Mouse (Mus musculus): ENCODE results near the gene Foxo1.

Foxo1 gene

DNA sequence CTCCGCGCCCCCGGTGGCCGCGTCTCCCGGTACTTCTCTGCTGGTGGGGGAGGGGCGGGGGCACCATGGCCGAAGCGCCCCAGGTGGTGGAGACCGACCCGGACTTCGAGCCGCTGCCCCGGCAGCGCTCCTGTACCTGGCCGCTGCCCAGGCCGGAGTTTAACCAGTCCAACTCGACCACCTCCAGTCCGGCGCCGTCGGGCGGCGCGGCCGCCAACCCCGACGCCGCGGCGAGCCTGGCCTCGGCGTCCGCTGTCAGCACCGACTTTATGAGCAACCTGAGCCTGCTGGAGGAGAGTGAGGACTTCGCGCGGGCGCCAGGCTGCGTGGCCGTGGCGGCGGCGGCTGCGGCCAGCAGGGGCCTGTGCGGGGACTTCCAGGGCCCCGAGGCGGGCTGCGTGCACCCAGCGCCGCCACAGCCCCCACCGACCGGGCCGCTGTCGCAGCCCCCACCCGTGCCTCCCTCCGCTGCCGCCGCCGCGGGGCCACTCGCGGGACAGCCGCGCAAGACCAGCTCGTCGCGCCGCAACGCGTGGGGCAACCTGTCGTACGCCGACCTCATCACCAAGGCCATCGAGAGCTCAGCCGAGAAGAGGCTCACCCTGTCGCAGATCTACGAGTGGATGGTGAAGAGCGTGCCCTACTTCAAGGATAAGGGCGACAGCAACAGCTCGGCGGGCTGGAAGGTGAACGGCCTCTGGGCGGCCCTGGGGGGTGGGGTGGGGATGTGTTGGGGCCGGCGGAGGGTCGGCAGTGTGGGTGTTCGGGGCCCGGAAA, 789 bp downstream of the Foxo1 start:
- DNase-seq (ENCODE audit: extremely low spot score): peak; percentile 50

DNA sequence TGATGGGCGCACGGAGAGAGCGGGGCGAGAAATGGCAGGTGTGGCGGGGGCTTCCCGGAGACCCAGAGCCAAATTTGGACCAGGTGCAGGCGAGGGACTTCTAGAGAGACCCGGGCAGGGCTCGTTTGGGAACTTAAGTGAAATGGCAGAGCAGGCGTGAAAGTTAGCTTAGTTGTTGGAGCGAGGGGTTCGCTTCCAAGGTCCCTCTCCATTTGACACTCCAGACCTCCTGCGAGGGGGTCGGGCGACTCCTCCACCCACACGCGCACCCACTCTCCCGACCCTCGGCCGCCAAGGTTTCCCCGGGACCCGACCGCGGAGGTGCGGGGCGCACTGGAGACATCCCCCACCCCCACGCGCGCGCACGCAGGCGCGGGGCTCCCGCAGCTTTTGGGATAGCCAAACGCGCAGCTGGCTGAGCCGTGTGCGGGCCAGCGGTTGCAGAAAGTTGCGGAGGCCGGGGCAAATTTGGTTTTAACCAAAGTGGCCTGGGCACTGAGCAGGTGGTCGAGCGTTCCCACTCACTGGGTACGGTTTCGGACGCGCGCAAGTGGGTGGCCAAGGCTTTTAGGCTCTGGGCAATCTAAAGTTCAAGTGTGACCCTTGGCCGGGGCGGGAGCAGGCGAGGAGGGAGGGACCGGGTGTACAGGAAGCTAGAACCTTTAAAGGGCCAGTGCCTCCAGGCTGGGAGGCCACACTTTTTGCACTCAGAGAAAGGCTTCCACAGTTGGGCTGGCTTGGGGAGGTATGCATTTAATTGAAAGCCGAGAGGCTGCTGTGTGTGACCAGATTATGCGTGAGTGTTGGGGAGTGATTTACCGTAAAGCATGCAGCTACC, 1.6 kb downstream of the Foxo1 start:
- peak; percentile 72 for DNase-seq (ENCODE audit: extremely low spot score)

DNA sequence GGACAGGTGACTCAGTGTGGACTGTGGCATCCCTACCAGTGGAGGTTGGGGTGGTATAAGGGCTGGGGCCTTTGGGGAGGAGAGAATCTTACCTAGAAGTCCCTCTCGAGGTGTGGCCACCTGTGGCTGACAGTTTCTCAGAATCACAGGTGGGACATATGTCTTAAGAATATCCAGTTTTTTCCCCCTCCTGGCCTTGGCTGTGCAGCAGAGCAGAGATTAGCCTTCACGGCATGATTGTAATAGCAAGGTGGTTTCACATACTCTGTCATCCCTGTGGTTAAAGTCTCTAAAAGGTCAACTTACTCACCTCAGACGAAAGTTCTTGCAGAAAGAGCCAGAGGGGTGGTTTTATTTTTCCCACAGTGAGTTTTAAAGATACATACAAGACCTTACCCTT, 2.4 kb downstream of the Foxo1 start:
- no peak for DNase-seq (ENCODE audit: extremely low spot score)

GRCm38 (mm10) chr3:52271376-52271775, 3.2 kb downstream of the Foxo1 start:
- no peak for DNase-seq (ENCODE audit: extremely low spot score)

GRCm38 (mm10) chr3:52272376-52272865, 4.3 kb downstream of the Foxo1 start:
- no peak for DNase-seq (ENCODE audit: extremely low spot score)

DNA sequence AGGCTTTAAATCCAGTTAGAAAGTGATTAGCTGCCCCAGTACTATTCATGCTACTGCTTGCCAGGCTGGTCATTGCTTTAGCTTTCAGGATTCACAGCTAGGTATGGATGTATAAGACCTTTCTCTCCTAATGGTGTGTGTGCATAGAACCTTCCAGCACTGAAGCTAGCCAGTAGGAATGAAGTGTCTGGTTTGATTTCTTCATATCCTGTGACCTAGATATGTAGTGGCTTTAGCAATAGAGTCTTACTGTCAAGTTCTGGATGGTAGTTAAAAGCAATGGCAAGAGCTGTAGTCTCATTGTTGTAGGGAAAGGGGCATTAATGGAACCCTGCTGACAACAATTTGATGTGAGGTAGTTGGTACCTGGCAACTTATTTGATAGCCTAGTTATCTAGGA, 6.3 kb downstream of the Foxo1 start:
- DNase-seq (ENCODE audit: extremely low spot score): no peak

DNA sequence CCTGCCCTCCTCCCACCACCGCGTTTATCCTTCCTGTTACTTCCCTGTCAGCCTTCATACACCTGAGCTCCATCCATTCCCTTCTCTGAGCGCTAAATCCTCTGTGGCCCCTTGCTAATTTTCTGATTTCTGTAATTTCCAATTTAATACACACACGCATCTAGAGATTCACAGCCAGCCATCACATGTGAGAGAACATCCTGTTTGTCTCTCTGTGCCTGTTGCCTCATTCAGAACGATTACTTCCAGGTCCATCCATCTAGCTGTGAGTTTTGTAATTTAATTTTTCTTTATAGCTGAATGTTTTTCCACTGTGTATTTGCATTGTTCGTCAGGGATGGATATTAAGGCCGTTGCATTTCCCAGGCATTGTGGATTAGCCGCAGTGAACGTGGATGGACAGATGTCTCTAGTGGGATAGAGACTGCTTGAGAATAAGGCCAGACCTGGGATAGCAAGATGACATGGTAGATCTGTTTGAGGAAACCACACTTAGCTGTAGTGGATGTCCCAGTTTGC, 7.0 kb downstream of the Foxo1 start:
- no peak for DNase-seq (ENCODE audit: extremely low spot score)

DNA sequence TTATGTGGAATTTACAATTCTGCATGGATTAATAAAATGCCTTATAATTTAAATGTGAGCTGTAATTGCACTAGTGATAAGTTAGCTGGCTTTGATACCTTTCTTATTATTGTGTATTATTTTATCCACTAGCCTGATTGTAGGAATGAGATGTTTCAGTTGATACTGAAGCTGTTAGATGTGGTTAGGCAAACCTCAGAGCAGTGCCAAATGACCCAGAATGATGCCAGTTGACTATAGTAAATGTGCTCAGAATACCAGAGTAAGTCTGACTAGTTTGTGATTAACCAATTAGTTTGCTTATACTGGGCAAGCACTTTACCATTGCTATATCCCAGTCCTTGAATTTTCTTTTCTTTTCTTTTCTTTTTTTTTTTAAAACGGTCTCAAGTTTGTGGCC, 12.5 kb downstream of the Foxo1 start:
- DNase-seq (ENCODE audit: extremely low spot score): no peak

DNA sequence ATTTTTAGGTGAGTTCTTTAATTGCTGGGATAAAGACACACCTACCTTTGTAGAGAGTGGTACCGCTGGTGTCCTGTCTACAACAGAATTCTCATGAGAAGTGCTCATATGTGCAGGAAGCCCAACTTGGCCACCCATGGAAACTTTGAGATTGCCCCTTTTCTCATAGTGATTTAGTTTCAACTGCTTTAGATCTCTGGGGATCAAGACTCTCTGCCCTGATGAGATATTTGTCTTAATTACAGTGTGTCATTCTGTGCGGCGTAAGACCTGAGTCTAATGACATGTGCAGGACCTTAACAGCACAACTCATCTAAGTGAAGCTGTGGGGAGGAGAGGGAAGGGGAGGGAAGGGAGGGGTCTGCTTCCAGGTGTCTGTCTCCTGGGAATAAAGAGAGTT, 13.7 kb downstream of the Foxo1 start:
- DNase-seq (ENCODE audit: extremely low spot score): no peak

DNA sequence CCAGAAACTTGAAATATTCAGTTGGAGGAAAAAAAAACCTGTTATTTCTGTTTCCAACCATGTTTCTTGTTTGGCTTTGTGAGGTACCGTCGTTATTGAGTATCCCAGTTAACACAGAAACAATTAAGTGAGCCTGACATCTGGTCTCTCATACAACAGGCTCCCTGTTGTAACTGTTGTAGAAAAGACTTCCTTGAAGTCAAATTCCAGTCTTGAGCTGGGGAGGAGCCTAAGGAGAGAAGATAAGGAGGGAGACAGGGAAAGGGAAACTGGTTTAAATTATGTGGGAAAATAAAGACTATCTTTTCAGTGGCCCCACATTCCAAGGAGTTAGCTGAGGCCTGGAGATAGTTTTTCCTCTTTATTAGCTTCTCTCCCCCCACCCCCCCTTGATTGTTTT, 14.2 kb downstream of the Foxo1 start:
- DNase-seq (ENCODE audit: extremely low spot score): no peak

- no peak for DNase-seq (ENCODE audit: extremely low spot score)
Observed at GRCm38 (mm10) chr3:52283521-52283920, 15.4 kb downstream of the Foxo1 start.

DNA sequence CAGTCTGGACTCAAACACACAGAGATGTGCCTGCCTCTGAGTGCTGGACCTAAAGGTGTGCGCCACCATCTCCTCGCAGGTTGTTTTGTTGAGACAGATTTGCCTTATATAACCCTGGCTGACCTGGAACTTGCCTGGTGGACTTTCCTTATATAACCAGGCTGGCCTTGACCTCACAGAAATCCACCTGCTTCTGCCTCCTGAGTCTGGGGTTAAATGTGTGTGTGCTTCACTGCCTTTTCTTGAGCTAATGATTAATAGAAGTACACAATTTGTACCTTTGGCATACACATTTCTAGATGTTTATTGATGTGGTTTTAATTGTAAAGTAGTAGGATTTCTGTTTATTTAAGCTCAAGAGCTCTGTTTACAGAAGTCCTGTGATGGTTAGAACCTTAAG, 22.7 kb downstream of the Foxo1 start:
- no peak for DNase-seq (ENCODE audit: extremely low spot score)

- no peak for DNase-seq (ENCODE audit: extremely low spot score)
Observed at GRCm38 (mm10) chr3:52292498-52292897, 24.4 kb downstream of the Foxo1 start.

DNA sequence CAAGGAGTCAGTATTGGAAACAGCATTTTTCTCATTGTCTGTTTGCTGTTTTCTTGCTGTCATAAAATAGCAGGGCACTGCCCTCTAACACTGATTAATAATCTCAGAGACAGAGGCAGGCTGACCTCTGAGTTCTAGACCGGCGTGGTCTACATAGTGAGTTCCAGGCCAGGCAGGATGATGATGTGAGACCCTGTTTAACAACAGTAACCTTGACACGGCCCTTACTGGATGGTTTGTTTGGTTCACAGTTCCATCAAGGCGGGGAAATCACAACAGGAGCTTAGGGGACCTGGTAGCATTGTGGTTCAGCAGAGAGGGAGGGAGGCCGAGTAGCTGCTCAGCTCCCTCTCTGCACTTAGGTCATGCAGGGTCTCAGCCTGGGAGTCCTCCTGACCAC, 25.8 kb downstream of the Foxo1 start:
- DNase-seq (ENCODE audit: extremely low spot score): no peak

- no peak for DNase-seq (ENCODE audit: extremely low spot score)
Observed at GRCm38 (mm10) chr3:52295688-52296087, 27.6 kb downstream of the Foxo1 start.

DNA sequence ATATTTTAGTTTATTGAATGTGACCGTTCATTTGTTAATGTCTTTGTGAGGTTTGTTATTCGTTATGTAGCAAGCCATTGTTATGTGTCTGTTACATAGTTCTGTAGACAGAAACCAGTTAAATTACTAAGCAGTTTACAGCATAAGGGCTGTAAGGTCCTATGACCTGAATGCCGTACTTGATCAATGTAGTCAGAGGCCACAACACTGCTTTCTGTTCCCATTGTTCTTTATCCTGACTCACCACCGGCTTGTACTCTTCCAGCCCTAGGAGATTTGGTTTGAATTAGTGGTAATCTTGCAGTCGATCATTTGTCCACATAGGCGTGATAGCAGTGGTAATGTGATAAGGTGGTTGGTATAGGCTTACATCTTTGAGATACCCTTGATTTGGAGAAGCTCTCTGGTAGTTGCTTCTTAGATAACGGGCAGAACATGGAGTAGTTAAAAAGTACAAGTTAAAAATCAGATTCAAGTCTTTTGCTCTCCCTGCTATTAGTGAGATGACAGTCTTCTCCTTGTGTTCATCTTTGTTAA, 28.2 kb downstream of the Foxo1 start:
- DNase-seq (ENCODE audit: extremely low spot score): no peak

DNA sequence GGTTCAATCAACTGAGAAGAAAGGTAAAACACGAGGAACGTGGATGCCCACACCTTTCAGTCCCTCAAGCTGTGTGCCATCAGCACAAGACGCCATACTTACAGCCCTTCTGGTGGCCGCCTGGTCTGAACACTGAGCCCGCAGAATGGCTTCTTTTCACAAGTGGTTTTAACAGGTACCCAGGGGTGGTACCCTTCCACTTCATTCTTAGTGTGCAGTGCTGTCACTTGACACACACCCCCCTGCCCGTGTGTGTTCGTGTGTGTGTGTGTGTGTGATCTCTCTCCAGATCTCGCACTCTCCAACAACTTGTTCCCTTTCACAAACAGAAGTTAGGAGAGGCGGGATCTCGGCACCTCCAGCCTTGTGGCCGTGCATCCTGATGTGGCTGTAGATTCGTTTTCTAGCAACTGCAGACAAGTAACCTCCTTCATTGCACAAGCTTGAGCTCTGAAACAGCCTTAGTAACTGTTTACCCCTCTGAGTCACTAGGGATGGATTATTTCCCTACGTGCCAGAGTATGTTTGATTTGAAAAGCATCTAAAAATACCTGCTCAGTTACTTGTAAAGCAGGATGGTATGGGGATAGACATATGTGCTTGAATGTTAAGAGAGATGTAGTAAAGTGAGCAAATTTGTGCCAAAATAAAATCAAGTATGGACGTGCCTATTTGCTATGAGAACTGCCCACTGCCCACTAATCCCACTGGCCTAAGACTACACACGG, 29.3 kb downstream of the Foxo1 start:
- no peak for DNase-seq (ENCODE audit: extremely low spot score)

- no peak for DNase-seq (ENCODE audit: extremely low spot score)
Observed at GRCm38 (mm10) chr3:52298683-52299082, 30.5 kb downstream of the Foxo1 start.

- peak; percentile 33 for DNase-seq (ENCODE audit: extremely low spot score)
Observed at GRCm38 (mm10) chr3:52299376-52299775, 31.2 kb downstream of the Foxo1 start.

DNA sequence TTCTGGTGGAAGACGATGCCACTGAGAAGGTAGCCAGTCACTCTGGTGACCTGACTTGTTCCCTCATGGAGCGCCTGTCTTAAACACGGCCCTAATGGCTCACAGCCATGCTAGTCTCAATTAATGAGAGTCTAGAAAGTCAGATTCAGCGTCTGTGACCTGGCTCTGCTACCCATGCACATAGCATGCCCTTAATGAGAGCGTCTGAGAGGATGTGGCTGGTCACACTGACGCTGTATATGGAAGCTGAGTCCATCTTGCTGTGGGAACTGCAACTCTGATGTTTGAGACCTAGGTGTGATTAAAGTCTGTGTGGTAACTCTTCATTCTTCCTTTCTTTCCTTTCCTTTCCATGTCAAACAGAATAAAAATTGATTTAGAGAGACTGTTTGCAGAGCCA, 32.4 kb downstream of the Foxo1 start:
- no peak for DNase-seq (ENCODE audit: extremely low spot score)

- no peak for DNase-seq (ENCODE audit: extremely low spot score)
Observed at GRCm38 (mm10) chr3:52303301-52303700, 35.2 kb downstream of the Foxo1 start.

Data from embryo, embryonic 9.5 days (tissue).